Mouse (Mus musculus) lung, adult 18-20 months (tissue): ENCODE measurements at regions not wholly inside any gene's neighbourhood (a gene's known extent, or its start where the extent isn't known, plus 50 kb on each side); places are given as distances from the start of the nearest gene placed in this dataset.

ENCODE experiments used
- DNase-seq, 2 experiments: peaks; one replicate each; pipeline ENCODE4 v3.0.0; 2022; ENCODE audit warnings: mixed read lengths in 2 of 2

GRCm38 (mm10) chr10:29635828-29636227 is 100.2 kb upstream of the Rspo3 start:
- no peak for DNase-seq

- DNase-seq = no peak
Measured at GRCm38 (mm10) chr10:29595455-29595854, 59.8 kb upstream of the Rspo3 start.

GRCm38 (mm10) chr10:29594969-29595368 is 59.3 kb upstream of the Rspo3 start:
- DNase-seq = no peak

GRCm38 (mm10) chr10:29592906-29593305 is 57.2 kb upstream of the Rspo3 start:
- no peak for DNase-seq

- DNase-seq = no peak
Measured at GRCm38 (mm10) chr10:29590187-29590586, 54.5 kb upstream of the Rspo3 start.

- DNase-seq = no peak
Measured at GRCm38 (mm10) chr10:29589739-29590138, 54.1 kb upstream of the Rspo3 start.
